Mouse (Mus musculus): ENCODE results near the gene Hcn4. TPM values are rescaled to one million over a fixed set of nuclear protein-coding genes. Genes with fewer than 3 reads are reported as not detected.

The Hcn4 gene
- total RNA-seq (2023): not detected

GRCm38 (mm10) chr9:58823139-58823917 lies at the start of gene Hcn4:
TSS of gene Hcn4 (plus strand) at chr9:58823412.

Other genes starting within 250 kb of the Hcn4 start
- 100 to 1,000 TPM; 113 to 137 TPM for gene Nptn, start 241.2 kb upstream of the Hcn4 start, total RNA-seq (2023)
- gene Rec114, start 79.4 kb upstream of the Hcn4 start, total RNA-seq (2023): not detected
- under 1 TPM; 0.32 to 0.62 TPM for gene Neo1, start 213.0 kb downstream of the Hcn4 start, total RNA-seq (2023)

Data from T-cell, adult 66 days (primary cell).